Mouse (Mus musculus) limb, embryonic 10.5 days (tissue): ENCODE data around the gene Tab2. TPM values are rescaled to one million over a fixed set of nuclear protein-coding genes. Genes with fewer than 3 reads are reported as not detected.

Experiments used
- polyA plus RNA-seq: library from polyadenylated mRNA; unstranded; fragments of >200 nt; fragmentation: Nextera tagmentation; extraction: Ambion mirVana; gene quantifications from 2 replicates; pipeline ENCODE4 v1.2.1, GENCODE M21; 2016

Tab2 gene
- polyA plus RNA-seq, 1 experiment from 2014 or later: 19.7 TPM

Other genes starting within 250 kb of the Tab2 start
- 70.2 and 71.5 TPM in 2 replicates for gene Katna1, start 230.2 kb downstream of the Tab2 start, polyA plus RNA-seq
- 47.3 and 49.3 TPM in 2 replicates for gene Ginm1, start 163.4 kb downstream of the Tab2 start, polyA plus RNA-seq
- gene Ppil4, start 163.3 kb downstream of the Tab2 start, polyA plus RNA-seq: 36.5 and 44.6 TPM in 2 replicates
- gene Zc3h12d, start 123.8 kb downstream of the Tab2 start, polyA plus RNA-seq: not detected in 2 replicates